Mouse (Mus musculus): ENCODE results near the gene Kif27. TPM values are rescaled to one million over a fixed set of nuclear protein-coding genes. Genes with fewer than 3 reads are reported as not detected.

The Kif27 gene
- total and polyA plus RNA-seq, 3 experiments = 0.13 to 0.42 TPM; not detected in 1

- TF ChIP-seq MAX (IDR thresholded peaks at IDR 0.05; ENCODE audit: low read length) = peak; percentile 89
- peak; percentile 99 for TF ChIP-seq BHLHE40 (IDR thresholded peaks at IDR 0.05; ENCODE audit: borderline replicate concordance, low read depth, low read length)
- no peak for TF ChIP-seq UBTF (IDR thresholded peaks at IDR 0.05; ENCODE audit: borderline replicate concordance, insufficient read depth, low read depth, low read length)
Measured at GRCm38 (mm10) chr13:58402003-58402743, 43.3 kb upstream of the Kif27 start, which contains the start of gene Rmi1 (continued).

- Histone ChIP-seq H3K27ac (ENCODE audit: control insufficient read depth, low read depth, low read length) (peak overlapping the region; percentile 96), H3K4me1 (ENCODE audit: control insufficient read depth in 1 of 2, insufficient read depth in 2 of 2, low read length in 2 of 2) (peaks cover 6 to 17% of the 10 kb centered on the region in 2 experiments), H3K9ac (ENCODE audit: control insufficient read depth, low read depth, low read length, poor library complexity, severe bottlenecking) (peak overlapping the region; percentile 100), H3K4me3 (ENCODE audit: control insufficient read depth in 1 of 2, insufficient read depth in 1 of 2, low read depth in 2 of 2, low read length in 2 of 2) (peak overlapping the region; percentile 89 to 92), H3K27me3 (ENCODE audit: control insufficient read depth in 1 of 2, insufficient read depth in 2 of 2, low read length in 2 of 2) (no peaks in the 10 kb centered on the region), H3K9me3 (replicated peaks; ENCODE audit: insufficient read depth, low read length) (no peaks in the 10 kb centered on the region), H3K79me2 (ENCODE audit: control insufficient read depth, insufficient read depth, low read length, poor library complexity) (peaks cover 62% of the 10 kb centered on the region), H3K36me3 (ENCODE audit: control insufficient read depth in 1 of 2, insufficient read depth in 2 of 2, low read length in 2 of 2) (peaks cover 36 to 46% of the 10 kb centered on the region in 2 experiments)
- TF ChIP-seq TCF12 (IDR thresholded peaks at IDR 0.05; ENCODE audit: low read depth, low read length) = no peak
- TF ChIP-seq MAX (IDR thresholded peaks at IDR 0.05; ENCODE audit: low read length) = peak; percentile 42; the same call in 1 of the 2 replicates
- TF ChIP-seq GATA1 (IDR thresholded peaks at IDR 0.05; ENCODE audit: low read depth, low read length) = no peak
- no peak for TF ChIP-seq MYB (IDR thresholded peaks at IDR 0.05; ENCODE audit: low read depth, low read length)
- no peak for TF ChIP-seq MEF2A (IDR thresholded peaks at IDR 0.05; ENCODE audit: extremely low read depth, insufficient replicate concordance, low read depth, low read length, poor library complexity, severe bottlenecking)
- TF ChIP-seq EP300 (IDR thresholded peaks at IDR 0.05; ENCODE audit: low read depth in 1 of 2, low read length in 2 of 2) = 0 out of 4 replicates have a peak, but pooled peaks of 1 of the 2 experiments have one; percentile 9
- peak; percentile 82 for TF ChIP-seq CHD1 (IDR thresholded peaks at IDR 0.05; ENCODE audit: low read depth, low read length)
- no peak for TF ChIP-seq POLR2A (IDR thresholded peaks at IDR 0.05; ENCODE audit: control insufficient read depth in 1 of 2, insufficient read depth in 1 of 2, low read depth in 1 of 2, low read length in 2 of 2, poor library complexity in 1 of 2)
- no peak for TF ChIP-seq POLR2AphosphoS5 (IDR thresholded peaks at IDR 0.05; ENCODE audit: borderline replicate concordance, low read depth, low read length)
- no peak for TF ChIP-seq JUND (IDR thresholded peaks at IDR 0.05; ENCODE audit: low read depth, low read length)
- TF ChIP-seq GABPA (IDR thresholded peaks at IDR 0.05; ENCODE audit: low read depth, low read length) = no peak
- 0 out of 2 replicates have a peak, but pooled peaks have one; percentile 6 for TF ChIP-seq MAZ (IDR thresholded peaks at IDR 0.05; ENCODE audit: low read depth, low read length)
- TF ChIP-seq UBTF (IDR thresholded peaks at IDR 0.05; ENCODE audit: borderline replicate concordance, insufficient read depth, low read depth, low read length) = no peak; the same call in 1 of the 2 replicates
- no peak for TF ChIP-seq ZNF384 (IDR thresholded peaks at IDR 0.05; ENCODE audit: low read depth, low read length)
- 0 out of 2 replicates have a peak, but pooled peaks have one; percentile 19 for TF ChIP-seq ETS1 (IDR thresholded peaks at IDR 0.05; ENCODE audit: low read depth, low read length)
- TF ChIP-seq HCFC1 (IDR thresholded peaks at IDR 0.05; ENCODE audit: low read depth, low read length) = peak; percentile 64
- no peak for TF ChIP-seq ZC3H11A (IDR thresholded peaks at IDR 0.05; ENCODE audit: low read depth, low read length)
- no peak for TF ChIP-seq SMC3 (IDR thresholded peaks at IDR 0.05; ENCODE audit: low read depth, low read length)
- TF ChIP-seq SIN3A (IDR thresholded peaks at IDR 0.05; ENCODE audit: low read length) = peak; percentile 22
- TF ChIP-seq ELF1 (IDR thresholded peaks at IDR 0.05; ENCODE audit: low read depth, low read length) = no peak
- TF ChIP-seq MAFK (IDR thresholded peaks at IDR 0.05; ENCODE audit: borderline replicate concordance, low read depth, low read length) = no peak
- peak; percentile 74 for TF ChIP-seq CHD2 (IDR thresholded peaks at IDR 0.05; ENCODE audit: low read length)
- TF ChIP-seq MXI1 (IDR thresholded peaks at IDR 0.05; ENCODE audit: low read depth, low read length) = peak; percentile 21; the same call in 1 of the 2 replicates
- no peak for TF ChIP-seq TBP (IDR thresholded peaks at IDR 0.05; ENCODE audit: low read depth, low read length)
- DNase-seq (ENCODE audit: low read depth, low spot score) = peak; percentile 78
Measured at GRCm38 (mm10) chr13:58401135-58402002, 42.4 kb upstream of the Kif27 start.
